Mouse (Mus musculus) embryo, embryonic 11.5 days (tissue): ENCODE measurements around the gene Mthfd1l.
"Not testable (repeated sequence)": the region's sequence is repeated elsewhere in the genome, so short reads cannot be mapped to it uniquely, and the experiment has no call there.

Experiments
- DNase-seq: peaks from one replicate; pipeline ENCODE4 v3.0.0-alpha.2; 2012; ENCODE audit warnings: low read depth, low spot score

Gene Mthfd1l

DNA sequence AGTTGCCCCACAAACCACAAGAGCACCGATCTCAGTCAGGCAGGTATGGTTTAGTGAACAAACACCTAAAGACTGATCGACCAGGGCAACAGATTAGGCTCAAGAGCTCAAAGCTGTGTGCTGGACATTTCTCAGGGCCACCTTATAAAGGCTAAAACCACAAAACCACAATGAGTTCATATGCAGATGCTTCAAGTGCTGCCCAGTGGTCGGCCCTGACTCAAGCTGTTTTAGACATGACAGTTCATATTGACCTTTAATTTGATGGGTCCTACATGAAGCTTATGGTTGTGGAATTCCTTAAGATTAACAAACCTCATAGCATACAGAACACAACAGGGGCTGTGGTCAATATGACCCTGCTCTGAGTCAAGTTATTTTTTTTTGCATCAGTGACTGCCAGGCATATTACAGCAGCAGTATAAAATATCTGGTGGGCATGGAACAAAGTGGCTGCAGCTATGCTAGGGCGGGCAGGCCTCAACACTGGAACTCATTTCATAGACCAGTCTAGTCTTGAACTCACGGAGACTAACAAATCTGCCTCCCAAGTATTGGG lies 227.7 kb downstream of the Mthfd1l start:
- no peak for DNase-seq

DNA sequence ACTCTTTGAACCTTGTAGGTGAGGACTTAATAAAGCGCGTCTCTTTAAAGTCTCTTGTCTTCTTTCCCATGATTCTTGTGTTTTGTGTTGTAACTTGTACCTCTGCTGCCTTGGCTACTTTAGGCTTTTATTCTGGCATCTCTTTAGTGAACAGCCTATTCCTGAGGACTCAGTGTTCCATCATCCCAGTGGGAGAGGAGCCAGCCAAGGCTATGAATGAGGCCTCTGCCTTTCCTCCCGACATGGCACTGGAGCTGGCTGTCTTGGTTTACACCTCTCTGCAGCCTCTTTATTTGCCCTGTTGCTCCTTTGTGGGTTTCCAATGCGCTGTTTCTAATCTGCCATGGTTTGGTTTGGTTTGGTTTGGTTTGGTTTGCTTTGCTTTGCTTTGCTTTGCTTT lies 228.2 kb downstream of the Mthfd1l start:
- no peak for DNase-seq

DNA sequence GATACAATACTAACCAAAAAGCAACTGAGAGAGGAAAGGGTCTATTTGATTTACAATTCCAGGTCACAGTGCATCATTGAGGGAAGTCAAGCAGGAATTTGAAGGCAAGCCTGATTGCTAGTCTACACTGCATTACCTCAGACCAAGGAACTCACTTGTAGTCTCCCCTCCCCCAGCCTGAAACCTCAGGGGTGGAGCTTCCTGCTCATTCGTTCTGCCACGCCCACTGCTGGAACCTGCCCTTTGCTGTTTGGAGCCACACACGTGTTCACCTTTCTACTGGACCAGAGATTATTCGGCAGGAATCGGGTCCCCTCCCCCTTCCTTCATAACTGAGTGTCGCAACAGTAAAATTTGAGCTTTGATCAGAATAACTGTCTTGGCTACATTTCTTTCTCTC lies 230.7 kb downstream of the Mthfd1l start:
- not testable (repeated sequence) for DNase-seq

DNA sequence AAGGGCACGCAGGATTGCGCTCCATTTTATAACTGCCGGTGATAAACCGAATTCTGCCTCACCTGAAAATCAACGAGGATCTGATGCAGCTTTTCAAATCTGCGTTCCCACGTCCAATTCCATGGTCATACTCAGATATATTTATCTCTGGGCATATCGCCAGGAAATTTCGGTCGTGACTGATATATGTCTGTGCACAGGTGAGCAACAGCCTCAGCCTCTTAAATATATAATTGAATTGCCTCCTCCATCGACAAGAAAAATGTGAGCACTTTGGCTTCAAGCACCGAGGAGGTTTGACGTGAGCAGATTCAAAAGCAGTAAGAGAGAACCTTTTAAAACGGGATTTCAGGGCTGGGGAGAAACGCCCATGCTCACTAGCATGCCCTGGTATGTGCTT lies 236.1 kb downstream of the Mthfd1l start:
- DNase-seq = no peak

DNA sequence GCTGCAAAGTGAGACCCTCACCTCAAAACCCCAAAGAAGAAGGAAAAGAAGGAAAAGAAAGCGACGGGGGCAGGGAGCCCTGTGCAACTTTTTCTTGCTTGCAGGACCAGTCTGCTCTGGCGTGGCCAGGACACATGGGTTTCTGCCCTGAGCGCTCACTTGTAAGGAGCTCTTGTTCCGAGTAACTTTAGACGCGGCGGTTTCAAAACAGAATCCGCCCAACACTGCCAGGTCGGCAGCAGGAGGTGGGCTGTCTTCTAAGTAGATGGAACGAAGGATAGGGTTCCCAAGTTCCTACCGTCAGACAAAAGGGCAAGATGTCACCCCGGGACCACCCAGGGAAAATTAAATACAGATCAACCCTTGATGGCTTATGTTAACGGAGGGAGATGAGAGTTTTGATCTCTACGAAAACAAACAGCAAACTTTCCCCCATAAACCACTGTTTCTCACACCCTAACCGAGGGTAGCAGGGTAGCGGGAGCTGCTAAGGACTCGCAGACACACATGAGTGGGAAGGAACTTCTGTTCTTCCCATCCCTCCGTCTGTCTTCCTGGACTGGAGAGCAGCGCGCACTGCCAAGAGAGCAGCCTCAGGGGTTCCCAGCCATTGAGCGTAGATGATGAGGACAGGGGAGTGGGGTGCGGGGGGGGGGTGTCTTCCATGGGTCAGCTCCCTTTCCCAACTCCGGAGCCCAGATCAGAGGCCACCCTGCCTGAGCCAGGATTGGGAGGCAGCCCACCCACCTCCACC lies 237.6 kb downstream of the Mthfd1l start:
- DNase-seq = peak; percentile 23

DNA sequence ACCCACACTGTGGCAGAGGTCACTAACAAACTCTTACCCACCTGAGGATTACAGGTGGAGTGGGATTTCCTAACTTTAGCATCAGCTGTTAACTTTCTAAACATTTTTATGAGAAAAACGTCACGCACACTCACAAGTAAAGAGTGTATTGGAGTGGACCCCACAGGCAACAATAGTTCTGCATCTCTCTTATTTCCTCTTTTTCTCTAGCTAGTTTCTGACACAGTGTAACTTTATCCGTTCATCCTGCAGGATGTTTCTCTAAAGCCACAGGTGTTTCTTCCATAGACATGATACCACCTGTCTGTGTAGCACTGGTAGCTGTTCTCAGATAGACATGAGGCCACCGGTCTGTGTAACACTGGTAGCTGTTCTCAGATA lies 238.1 kb downstream of the Mthfd1l start:
- no peak for DNase-seq
